9 mouse cellular contexts compared by ENCODE assay signal in the genomic region with DNA sequence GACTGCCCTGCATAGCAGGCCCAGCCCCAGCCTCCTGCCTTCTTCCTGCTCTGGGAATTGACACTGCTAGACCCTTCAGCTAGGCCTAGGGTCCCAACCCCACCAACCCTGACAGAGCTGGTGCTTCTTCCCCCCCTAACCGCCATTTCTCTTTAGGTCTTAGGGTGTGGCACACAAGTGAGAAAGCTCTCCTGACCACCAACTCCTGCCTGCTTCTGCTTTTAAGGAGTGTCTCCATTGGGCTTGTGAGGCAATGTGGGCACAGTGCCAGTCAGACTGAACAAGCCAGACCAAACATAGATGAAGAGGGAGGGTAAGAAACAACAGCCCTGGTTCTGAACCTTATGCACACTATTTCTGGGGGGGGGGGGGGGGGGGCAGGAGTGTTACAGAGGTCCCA. TPM values are rescaled to one million over a fixed set of nuclear protein-coding genes. Genes with fewer than 3 reads are reported as not detected.
DNase-seq lines count a peak whose midpoint lies in the region; ATAC-seq and TF ChIP-seq lines count a peak whose summit lies in the region.
"Had no signal": no experiment of that assay in that cellular context is flagged by ENCODE, and none has a peak within 500 bp of the region (broad histone marks: within the 10 kb centered on the region; RNA-seq: fewer than 3 reads in every experiment).

No protein-coding gene starts in this region.

- TF ChIP-seq POLR2A in bone marrow, adult 2 months (IDR thresholded peaks at IDR 0.05; ENCODE audit: borderline replicate concordance, control insufficient read depth, low read depth, low read length) = peak; percentile 24; the same call in 1 of the 2 replicates

- DNase-seq in gastrocnemius, adult 18-20 months (ENCODE audit: low spot score) = peak; percentile 42
- DNase-seq in gastrocnemius, postnatal 4 days (ENCODE audit: low spot score in 2 of 2) = no peak
- DNase-seq in lung, postnatal 0 days (ENCODE audit: low spot score) = peak; percentile 92
- DNase-seq in cerebellum, postnatal 4 days (ENCODE audit: low spot score in 2 of 2) = no peak
- DNase-seq in yolk sac, embryonic 10.5 days (ENCODE audit: low spot score) = no peak
- DNase-seq in left cerebral cortex, postnatal 25 days (ENCODE audit: low spot score in 2 of 2) = no peak

- peak overlapping the region; percentile 96 for H3K27ac ChIP-seq in bone marrow, adult 2 months (ENCODE audit: control insufficient read depth, insufficient read depth, low read depth, low read length, poor library complexity)
- H3K27ac ChIP-seq in lung, postnatal 0 days (ENCODE audit: low read length) = peak overlapping the region; percentile 60

- intact Hi-C loops in left cerebral cortex, postnatal 25 days (cut with DNase I) = no loop called here

- peak; percentile 25 to 46; a peak in 1 of 4 replicates for ATAC-seq in hematopoietic stem cell, adult 5-6 weeks (replicated peaks in 1 of 2; ENCODE audit: insufficient read depth in 1 of 2, low FRiP score in 2 of 2, low TSS enrichment in 1 of 2, low read depth in 1 of 2, poor library complexity in 2 of 2, severe bottlenecking in 2 of 2)
- ATAC-seq in lung, postnatal 0 days = peak; percentile 39

- H3K4me3 ChIP-seq in bone marrow, adult 2 months (replicated peaks; ENCODE audit: control insufficient read depth, low read depth, low read length) = peak overlapping the region; percentile 39
- no peak overlapping the region for H3K4me3 ChIP-seq in lung, postnatal 0 days (ENCODE audit: low read depth, low read length)

- 5% methylated on average over 1 of the region's 1 CpGs for WGBS in bone marrow, adult 2 months
- 60% methylated on average over 1 of the region's 1 CpGs for WGBS in lung, postnatal 0 days

- H3K9me3 ChIP-seq in lung, postnatal 0 days (ENCODE audit: low read length) = no peaks in the 10 kb centered on the region

- no peak for TF ChIP-seq CTCF in bone marrow, adult 2 months (IDR thresholded peaks at IDR 0.05; ENCODE audit: control insufficient read depth, insufficient read depth, low read length)
- no peak for TF ChIP-seq CTCF in lung, postnatal 0 days (IDR thresholded peaks at IDR 0.05)

- peaks cover 20% of the 10 kb centered on the region for H3K4me1 ChIP-seq in bone marrow, adult 2 months (ENCODE audit: control insufficient read depth, insufficient read depth, low read length)
- peaks cover 42% of the 10 kb centered on the region for H3K4me1 ChIP-seq in lung, postnatal 0 days (ENCODE audit: insufficient read depth, low read depth, low read length)

- H3K36me3 ChIP-seq in lung, postnatal 0 days (ENCODE audit: insufficient read depth, low read length) = no peaks in the 10 kb centered on the region

- no peak for TF ChIP-seq EP300 in lung, postnatal 0 days (IDR thresholded peaks at IDR 0.05)

- H3K9ac ChIP-seq in lung, postnatal 0 days (replicated peaks; ENCODE audit: low read depth) = no peak overlapping the region

- H3K4me2 ChIP-seq in lung, postnatal 0 days (replicated peaks; ENCODE audit: low read depth, low read length) = no peak overlapping the region

- no peaks in the 10 kb centered on the region for H3K27me3 ChIP-seq in lung, postnatal 0 days (replicated peaks; ENCODE audit: insufficient read depth, low read length)

RNA-seq across cellular contexts. Expression of a gene that starts 3.1 kb away (rescaled TPM):
- total RNA-seq in gastrocnemius, adult 18-20 months (2021) = 1 to 10 TPM in 1 of 2 experiments, under 1 TPM in 1; 0.38 to 1.1 TPM
- total RNA-seq in gastrocnemius, postnatal 4 days (2021) = 10 to 100 TPM; 14.1 to 17.1 TPM
- polyA plus RNA-seq in bone marrow, adult 2 months (2011; ENCODE audit: insufficient read depth, insufficient read length, low replicate concordance, missing spikeins) = 44.8 and 74.9 TPM in 2 replicates
- 7.3 and 32.0 TPM in 2 replicates for total RNA-seq in hematopoietic stem cell, adult 5-6 weeks (2017)
- polyA plus RNA-seq in lung, postnatal 0 days (2015; fragmentation: Nextera tagmentation; extraction: Ambion mirVana) = 25.8 and 27.6 TPM in 2 replicates
- total RNA-seq in left cerebral cortex, postnatal 25 days (2021) = under 1 TPM in 1 of 2 experiments, not detected in 1; 0.32 TPM

RNA-seq across cellular contexts. Expression of a gene that starts 9.0 kb away (rescaled TPM):
- not detected for total RNA-seq in gastrocnemius, adult 18-20 months (2021)
- total RNA-seq in gastrocnemius, postnatal 4 days (2021) = under 1 TPM in 1 of 2 experiments, not detected in 1; 0.39 TPM
- polyA plus RNA-seq in bone marrow, adult 2 months (2011; ENCODE audit: insufficient read depth, insufficient read length, low replicate concordance, missing spikeins) = 4.4 and 13.1 TPM in 2 replicates
- total RNA-seq in hematopoietic stem cell, adult 5-6 weeks (2017) = 3.8 and 6.6 TPM in 2 replicates
- polyA plus RNA-seq in lung, postnatal 0 days (2015; fragmentation: Nextera tagmentation; extraction: Ambion mirVana) = 58.1 and 61.5 TPM in 2 replicates
- not detected for total RNA-seq in left cerebral cortex, postnatal 25 days (2021)
- total RNA-seq: gastrocnemius, adult 8-10 months had no signal

RNA-seq across cellular contexts. Expression of a gene that starts 30.3 kb away (rescaled TPM):
- 10 to 100 TPM in 1 of 2 experiments, 1 to 10 TPM in 1; 9.2 to 10.1 TPM for total RNA-seq in gastrocnemius, adult 18-20 months (2021)
- 10 to 100 TPM; 25.1 to 25.7 TPM for total RNA-seq in gastrocnemius, postnatal 4 days (2021)
- 12.8 and 21.7 TPM in 2 replicates for polyA plus RNA-seq in bone marrow, adult 2 months (2011; ENCODE audit: insufficient read depth, insufficient read length, low replicate concordance, missing spikeins)
- total RNA-seq in hematopoietic stem cell, adult 5-6 weeks (2017) = 116 and 170 TPM in 2 replicates
- 21.2 and 22.8 TPM in 2 replicates for polyA plus RNA-seq in lung, postnatal 0 days (2015; fragmentation: Nextera tagmentation; extraction: Ambion mirVana)
- total RNA-seq in left cerebral cortex, postnatal 25 days (2021) = 10 to 100 TPM; 40.4 to 45.5 TPM

RNA-seq across cellular contexts. Expression of a gene that starts 30.4 kb away (rescaled TPM):
- 1 to 10 TPM; 6.5 to 7.2 TPM for total RNA-seq in gastrocnemius, adult 18-20 months (2021)
- 10 to 100 TPM in 1 of 2 experiments, 1 to 10 TPM in 1; 8.6 to 12.9 TPM for total RNA-seq in gastrocnemius, postnatal 4 days (2021)
- 17.4 and 40.9 TPM in 2 replicates for polyA plus RNA-seq in bone marrow, adult 2 months (2011; ENCODE audit: insufficient read depth, insufficient read length, low replicate concordance, missing spikeins)
- total RNA-seq in hematopoietic stem cell, adult 5-6 weeks (2017) = 13.6 and 14.8 TPM in 2 replicates
- 9.2 and 9.9 TPM in 2 replicates for polyA plus RNA-seq in lung, postnatal 0 days (2015; fragmentation: Nextera tagmentation; extraction: Ambion mirVana)
- 10 to 100 TPM; 22.3 to 26.3 TPM for total RNA-seq in left cerebral cortex, postnatal 25 days (2021)

RNA-seq across cellular contexts. Expression of a gene that starts 44.6 kb away (rescaled TPM):
- not detected for total RNA-seq in gastrocnemius, adult 18-20 months (2021)
- total RNA-seq in gastrocnemius, postnatal 4 days (2021) = under 1 TPM; 0.37 to 0.60 TPM
- 0.57 TPM in 1 of 2 replicates, not detected in the other for polyA plus RNA-seq in bone marrow, adult 2 months (2011; ENCODE audit: insufficient read depth, insufficient read length, low replicate concordance, missing spikeins)
- 0.60 and 0.75 TPM in 2 replicates for total RNA-seq in hematopoietic stem cell, adult 5-6 weeks (2017)
- polyA plus RNA-seq in lung, postnatal 0 days (2015; fragmentation: Nextera tagmentation; extraction: Ambion mirVana) = 0.57 and 0.68 TPM in 2 replicates
- total RNA-seq in left cerebral cortex, postnatal 25 days (2021) = under 1 TPM; 0.11 to 0.23 TPM
- total RNA-seq: gastrocnemius, adult 8-10 months had no signal

Comparison
In these comparisons a context has a peak if more than half of its experiments do, and no peak if none do; other contexts are left out.
1. DNase-seq: peak in gastrocnemius, adult 18-20 months (single experiment) and lung, postnatal 0 days (single experiment); none in gastrocnemius, postnatal 4 days (0 of 2), cerebellum, postnatal 4 days (0 of 2), yolk sac, embryonic 10.5 days (single experiment) and left cerebral cortex, postnatal 25 days (0 of 2).